Mouse (Mus musculus): ENCODE measurements at regions not wholly inside any gene's neighbourhood (a gene's known extent, or its start where the extent isn't known, plus 50 kb on each side); places are given as distances from the start of the nearest gene placed in this dataset.

DNA sequence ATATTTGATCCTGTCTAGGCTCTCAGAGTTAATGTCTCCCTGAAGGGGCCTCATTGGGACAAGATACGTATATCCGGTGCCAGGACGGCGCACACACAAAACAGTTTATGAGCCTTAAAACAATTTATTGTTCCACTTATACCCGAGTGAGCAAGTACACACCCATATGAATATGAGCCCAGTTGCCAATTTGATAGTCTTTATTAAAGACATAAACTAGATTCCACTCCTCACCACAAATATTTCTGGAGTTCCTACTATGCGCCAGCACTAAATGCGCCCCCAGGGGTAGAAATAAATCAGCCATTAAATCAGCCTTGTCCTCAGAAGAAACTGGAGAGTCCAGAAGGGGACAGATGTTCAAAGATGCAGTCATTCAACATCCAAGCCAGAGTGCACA, 54.3 kb upstream of the Dlg1 start:
- 30% methylated on average over 7 of the region's 7 CpGs for WGBS

DNA sequence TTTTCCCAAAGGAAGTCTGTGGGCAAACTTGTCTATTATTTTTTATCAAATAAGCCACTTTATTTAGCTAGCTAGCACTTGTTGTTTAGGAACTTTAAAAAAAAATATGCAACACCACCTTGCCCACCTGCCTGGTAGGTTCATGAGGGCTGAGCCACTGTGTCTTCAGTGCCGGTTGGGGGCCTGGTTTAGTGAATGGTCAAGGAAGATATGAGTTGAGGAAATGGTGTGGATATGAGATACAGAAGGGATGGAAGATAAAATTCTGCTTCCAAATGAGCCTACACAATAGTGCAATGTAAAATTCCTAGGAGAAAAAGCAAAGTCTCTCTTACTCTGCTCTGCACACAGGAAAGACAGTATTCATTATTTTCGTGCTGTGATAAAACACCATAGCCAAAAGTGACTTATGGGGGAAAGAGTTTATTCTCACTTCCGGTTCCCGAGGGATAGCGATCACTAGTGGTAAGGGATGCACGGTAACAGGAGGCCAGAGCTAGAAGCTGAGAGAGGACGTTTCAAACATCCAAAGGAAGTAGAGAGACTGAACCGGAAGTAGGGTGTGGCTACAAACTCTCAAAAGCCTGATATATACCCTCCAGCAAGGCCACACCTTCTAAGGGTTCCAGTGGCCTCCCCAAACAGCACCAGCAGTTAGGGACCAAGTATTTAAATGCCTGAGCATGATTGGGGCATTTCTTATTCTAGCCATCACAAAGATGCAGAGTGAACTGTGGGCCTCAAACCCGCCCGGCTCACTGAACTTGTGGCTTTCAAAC, 53.7 kb upstream of the Dlg1 start:
- WGBS: 84% methylated on average over 10 of the region's 10 CpGs
- H3K27me3 ChIP-seq (ENCODE audit: control insufficient read depth, insufficient read depth, low read length): no peaks in the 10 kb centered on the region
- no peak overlapping the region for H3K9ac ChIP-seq (ENCODE audit: low read depth, low read length, severe bottlenecking)
- no peaks in the 10 kb centered on the region for H3K9me3 ChIP-seq (ENCODE audit: control insufficient read depth, low read length)
- H3K4me3 ChIP-seq (replicated peaks; ENCODE audit: low read length): no peak overlapping the region
- no peak overlapping the region for H3K4me2 ChIP-seq (replicated peaks; ENCODE audit: low read depth, low read length, severe bottlenecking)
- ATAC-seq (ENCODE audit: low FRiP score, low read depth) (no peak), DNase-seq (ENCODE audit: low spot score) (no peak)
- 0 out of 2 replicates have a peak, but pooled peaks cover 10% of the 10 kb centered on the region for H3K4me1 ChIP-seq (ENCODE audit: control insufficient read depth, insufficient read depth, low read length)
- no peak for TF ChIP-seq POLR2A (IDR thresholded peaks at IDR 0.05; ENCODE audit: borderline replicate concordance, extremely low read depth, insufficient read depth, insufficient read length)
- H3K27ac ChIP-seq (replicated peaks; ENCODE audit: low read depth, low read length): peak overlapping the region; percentile 28; the same call in 1 of the 2 replicates
- no peaks in the 10 kb centered on the region for H3K36me3 ChIP-seq (ENCODE audit: control insufficient read depth, insufficient read depth, low read length)

More for the DNA sequence above, 54.3 kb upstream of the Dlg1 start:
- Histone ChIP-seq H3K4me1 (ENCODE audit: control insufficient read depth, insufficient read depth, low read length) (0 out of 2 replicates have a peak, but pooled peaks cover 10% of the 10 kb centered on the region), H3K4me3 (replicated peaks; ENCODE audit: low read length) (no peak overlapping the region), H3K27me3 (ENCODE audit: control insufficient read depth, insufficient read depth, low read length) (no peaks in the 10 kb centered on the region), H3K9me3 (ENCODE audit: control insufficient read depth, low read length) (no peaks in the 10 kb centered on the region), H3K27ac (replicated peaks; ENCODE audit: low read depth, low read length) (peak overlapping the region; percentile 28; the same call in 1 of the 2 replicates), H3K9ac (ENCODE audit: low read depth, low read length, severe bottlenecking) (no peak overlapping the region), H3K36me3 (ENCODE audit: control insufficient read depth, insufficient read depth, low read length) (no peaks in the 10 kb centered on the region), H3K4me2 (replicated peaks; ENCODE audit: low read depth, low read length, severe bottlenecking) (no peak overlapping the region)
- ATAC-seq (ENCODE audit: low FRiP score, low read depth): peak; percentile 80
- no peak for TF ChIP-seq POLR2A (IDR thresholded peaks at IDR 0.05; ENCODE audit: borderline replicate concordance, extremely low read depth, insufficient read depth, insufficient read length)
- peak; percentile 83 for DNase-seq (ENCODE audit: low spot score)
